Mouse (Mus musculus) embryonic facial prominence, embryonic 13.5 days (tissue): ENCODE results near the gene Tmem223. TPM values are rescaled to one million over a fixed set of nuclear protein-coding genes. Genes with fewer than 3 reads are reported as not detected.

Experiments used
- ATAC-seq: fragments of 200-750 bp; cut with Nextera tagmentation; 2 replicates; pipeline ENCODE4 v1.8.0; 2017; ENCODE audit warnings: low read depth; ENCODE audit not compliant: insufficient number of reproducible peaks, insufficient read depth, low FRiP score, low TSS enrichment
- H3K27ac ChIP-seq: fragments of 300-500 bp; sonication (generic); 2 replicates; pipeline ENCODE4 v1.5.1; 2015; ENCODE audit warnings: moderate library complexity, mild to moderate bottlenecking, inconsistent platforms
- H3K27me3 ChIP-seq: fragments of 300-500 bp; sonication (generic); 2 replicates; pipeline ENCODE4 v1.6.1; 2015; ENCODE audit warnings: mild to moderate bottlenecking, inconsistent platforms
- H3K36me3 ChIP-seq: fragments of 300-500 bp; sonication (generic); 2 replicates; pipeline ENCODE4 v1.6.1; 2015; ENCODE audit warnings: mild to moderate bottlenecking, inconsistent platforms
- H3K4me1 ChIP-seq: fragments of 300-500 bp; sonication (generic); 2 replicates; pipeline ENCODE4 v1.6.1; 2015; ENCODE audit warnings: inconsistent platforms
- H3K4me2 ChIP-seq: fragments of 300-500 bp; sonication (generic); 2 replicates; pipeline ENCODE4 v1.6.1; 2015; ENCODE audit warnings: moderate library complexity, mild to moderate bottlenecking, inconsistent platforms
- H3K4me3 ChIP-seq: fragments of 300-500 bp; sonication (generic); 2 replicates; pipeline ENCODE4 v1.5.1; 2015; ENCODE audit warnings: mild to moderate bottlenecking, inconsistent platforms
- H3K9ac ChIP-seq: fragments of 300-500 bp; sonication (generic); 2 replicates; pipeline ENCODE4 v1.6.1; 2015; ENCODE audit warnings: mild to moderate bottlenecking, inconsistent platforms
- H3K9me3 ChIP-seq: fragments of 300-500 bp; sonication (generic); 2 replicates; pipeline ENCODE4 v1.6.1; 2016; ENCODE audit warnings: inconsistent platforms
- WGBS: fragments of 180-500 bp; shearing (Covaris S2); methylation state at CpG from one replicate; pipeline ENCODE4 v1.1.7; 2015; ENCODE audit warnings: mixed read lengths; 5-methylcytosine and 5-hydroxymethylcytosine counted together
- polyA plus RNA-seq: library from polyadenylated mRNA; unstranded; fragments of >200 nt; fragmentation: Nextera tagmentation; extraction: Ambion mirVana; gene quantifications from 2 replicates; pipeline ENCODE4 v1.2.1, GENCODE M21; 2015

Gene Tmem223
- polyA plus RNA-seq, 1 experiment from 2014 or later: 227 TPM

DNA sequence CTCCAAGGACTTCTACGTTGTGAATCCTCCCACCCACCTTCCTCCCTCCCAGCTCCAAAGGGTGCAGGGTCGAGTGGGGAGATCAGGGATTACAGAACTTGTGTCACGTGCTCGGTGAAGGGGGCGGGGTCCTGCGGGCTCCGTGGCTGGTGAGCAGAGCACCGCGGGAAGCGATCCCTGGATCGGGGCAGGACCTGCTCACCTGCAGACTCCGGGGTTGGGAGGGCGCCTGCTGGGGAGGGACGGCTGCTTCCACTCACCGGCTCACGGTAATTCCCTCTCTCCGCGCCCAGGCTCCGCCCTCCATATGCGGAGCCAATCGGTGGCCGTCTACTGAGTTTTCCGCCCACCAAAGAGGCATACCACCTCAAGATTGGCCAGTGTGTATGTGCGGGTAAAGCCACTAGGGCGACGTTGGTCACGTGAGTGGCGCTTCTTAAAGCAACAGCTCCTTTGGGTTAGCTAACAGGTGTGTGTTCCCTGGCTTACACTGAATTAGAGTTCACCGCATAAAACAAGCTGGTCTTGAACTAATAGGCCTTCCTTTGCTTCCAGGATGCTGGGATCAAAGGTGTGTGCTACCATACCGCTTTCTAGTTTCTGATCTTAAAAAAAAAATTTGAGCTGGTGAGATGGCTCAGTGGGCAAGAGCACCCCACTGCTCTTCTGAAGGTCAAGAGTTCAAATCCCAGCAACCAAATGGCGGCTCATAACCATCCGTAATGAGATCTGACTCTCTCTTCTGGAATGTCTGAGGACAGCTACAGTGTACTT lies 15.4 kb downstream of the Tmem223 start, which contains the start of gene Taf6l:
Gene Taf6l (minus strand): TSS at position 410 of the 774 bp plus-strand sequence.
- under 1% methylated on average over 32 of the region's 32 CpGs for WGBS
- Histone ChIP-seq H3K4me1 (peaks cover 7% of the 10 kb centered on the region), H3K9me3 (no peaks in the 10 kb centered on the region), H3K36me3 (peaks cover 32% of the 10 kb centered on the region), H3K4me2 (peak within 1 kb of the TSS; percentile 62), H3K9ac (peak within 1 kb of the TSS; percentile 73), H3K27me3 (no peaks in the 10 kb centered on the region), H3K4me3 (peak within 1 kb of the TSS; percentile 76), H3K27ac (peak within 1 kb of the TSS; percentile 86)
- peak; percentile 99 for ATAC-seq

DNA sequence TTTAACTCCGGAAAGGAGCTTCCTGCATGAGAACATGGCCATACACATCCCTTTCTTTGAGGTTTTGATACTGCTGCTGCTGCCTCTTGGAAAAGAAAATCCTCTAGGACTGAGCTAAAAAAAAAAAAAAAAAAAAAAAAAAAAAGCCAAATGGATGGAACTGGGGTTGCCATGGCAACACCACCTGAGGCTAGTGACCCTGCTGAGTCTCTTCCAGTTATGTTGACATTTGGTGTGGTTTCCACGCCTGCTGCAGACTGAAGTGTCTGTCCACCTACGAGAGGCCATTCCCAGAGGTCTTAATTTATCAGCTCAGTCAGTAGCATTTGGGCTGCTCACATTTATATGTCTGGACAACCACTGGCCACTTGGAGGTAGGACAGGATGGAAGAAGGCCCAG lies 17.7 kb downstream of the Tmem223 start:
- Histone ChIP-seq H3K9me3 (no peaks in the 10 kb centered on the region), H3K4me2 (no peak overlapping the region), H3K27me3 (no peaks in the 10 kb centered on the region), H3K9ac (no peak overlapping the region), H3K36me3 (peaks cover 29% of the 10 kb centered on the region), H3K4me1 (peaks cover 7% of the 10 kb centered on the region), H3K27ac (no peak overlapping the region), H3K4me3 (no peak overlapping the region)
- no peak for ATAC-seq
- 21% methylated on average over 3 of the region's 3 CpGs for WGBS

DNA sequence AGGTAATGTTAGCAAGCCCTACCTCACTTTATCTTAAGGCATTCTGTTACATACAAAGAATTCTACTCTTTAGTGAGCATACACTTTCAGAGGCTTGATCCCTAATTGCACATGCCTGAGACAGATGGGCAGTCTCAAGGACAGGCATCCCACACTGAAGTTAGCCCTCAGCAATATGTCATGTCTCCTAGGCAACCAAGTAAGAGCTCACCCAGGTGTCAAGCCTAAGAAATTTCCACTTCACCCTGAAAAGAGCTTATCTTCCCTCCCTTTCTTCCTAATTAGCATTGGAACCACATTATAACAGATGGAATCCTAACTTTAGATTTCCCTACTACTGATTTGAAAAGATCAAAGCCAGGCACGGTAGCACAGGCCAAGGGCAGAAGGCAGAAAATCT lies 18.4 kb downstream of the Tmem223 start:
- H3K9ac ChIP-seq: no peak overlapping the region
- H3K36me3 ChIP-seq: peaks cover 31% of the 10 kb centered on the region
- no peaks in the 10 kb centered on the region for H3K9me3 ChIP-seq
- no peak overlapping the region for H3K4me2 ChIP-seq
- ATAC-seq: no peak
- no peak overlapping the region for H3K27ac ChIP-seq
- no peak overlapping the region for H3K4me3 ChIP-seq
- 44% methylated on average over 1 of the region's 1 CpGs for WGBS
- peaks cover 7% of the 10 kb centered on the region for H3K4me1 ChIP-seq
- no peaks in the 10 kb centered on the region for H3K27me3 ChIP-seq

DNA sequence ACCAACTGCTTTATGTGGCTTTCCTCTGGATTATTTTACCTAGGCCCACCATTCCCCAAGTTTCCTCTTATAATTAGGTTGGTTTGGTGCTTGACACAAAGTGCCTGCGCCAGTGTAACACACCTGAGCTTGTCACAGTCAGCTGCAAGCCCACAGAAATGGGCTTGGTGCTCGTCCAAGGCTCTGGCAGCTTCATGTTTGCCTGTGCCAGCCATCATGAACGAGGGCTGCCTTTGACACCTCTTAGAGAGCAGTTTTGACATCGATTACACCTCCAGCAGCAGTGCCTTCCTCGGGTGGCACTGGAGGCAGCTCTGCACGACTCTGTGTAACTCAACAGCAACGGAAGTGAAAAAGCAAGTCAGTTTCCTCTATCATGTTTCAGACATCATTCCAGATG lies 19.4 kb downstream of the Tmem223 start:
- no peak overlapping the region for H3K4me3 ChIP-seq
- ATAC-seq: no peak
- H3K36me3 ChIP-seq: peaks cover 41% of the 10 kb centered on the region
- no peak overlapping the region for H3K27ac ChIP-seq
- no peaks in the 10 kb centered on the region for H3K27me3 ChIP-seq
- no peaks in the 10 kb centered on the region for H3K9me3 ChIP-seq
- H3K4me1 ChIP-seq: peaks cover 5% of the 10 kb centered on the region
- 0 out of 2 replicates have a peak overlapping the region, but pooled peaks have one; percentile 2 for H3K9ac ChIP-seq
- 80% methylated on average over 7 of the region's 7 CpGs for WGBS
- no peak overlapping the region for H3K4me2 ChIP-seq

DNA sequence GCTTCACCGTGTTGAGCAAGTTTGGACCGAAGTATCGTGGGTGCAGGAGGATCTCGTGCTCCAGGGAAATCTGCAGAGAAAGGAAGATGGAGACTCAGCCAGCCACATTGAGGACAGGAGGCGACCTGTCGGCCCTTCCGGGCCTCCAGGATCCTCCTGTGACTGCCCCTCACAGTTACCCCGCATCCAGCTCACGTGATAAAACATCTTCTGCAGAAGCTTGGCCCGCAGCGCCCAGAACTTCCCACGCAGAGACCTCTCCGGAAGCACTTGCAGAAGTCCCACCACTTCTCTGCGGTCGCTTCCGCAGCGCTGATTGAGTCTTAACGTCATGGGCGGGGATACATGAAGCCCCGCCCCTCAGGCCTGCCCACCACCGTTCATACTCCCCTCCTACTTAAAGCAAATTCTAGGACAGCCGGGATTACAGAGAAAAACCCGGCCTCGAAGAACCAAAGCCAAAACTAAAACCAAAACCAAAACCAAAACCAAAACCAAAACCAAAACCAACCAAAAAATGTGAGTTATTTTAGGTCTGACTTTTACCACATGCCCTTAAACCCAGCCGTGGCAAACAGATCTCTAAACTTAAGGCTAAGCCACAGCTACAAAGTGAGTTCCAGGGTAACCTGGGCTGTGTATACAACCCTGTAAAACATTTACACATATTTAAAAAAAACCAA lies 27.6 kb downstream of the Tmem223 start, which contains the start of gene Polr2g:
Gene Polr2g (minus strand): TSS at position 314 of the 683 bp plus-strand sequence.
- H3K27me3 ChIP-seq: no peaks in the 10 kb centered on the region
- peak; percentile 52; the same call in 1 of the 2 replicates for ATAC-seq
- peaks cover 25% of the 10 kb centered on the region for H3K4me1 ChIP-seq
- H3K36me3 ChIP-seq: peaks cover 24% of the 10 kb centered on the region
- peak within 1 kb of the TSS; percentile 92 for H3K4me2 ChIP-seq
- 2% methylated on average over 25 of the region's 25 CpGs for WGBS
- no peaks in the 10 kb centered on the region for H3K9me3 ChIP-seq
- H3K4me3 ChIP-seq: peak within 1 kb of the TSS; percentile 84
- peak within 1 kb of the TSS; percentile 82 for H3K27ac ChIP-seq
- peak within 1 kb of the TSS; percentile 86 for H3K9ac ChIP-seq

DNA sequence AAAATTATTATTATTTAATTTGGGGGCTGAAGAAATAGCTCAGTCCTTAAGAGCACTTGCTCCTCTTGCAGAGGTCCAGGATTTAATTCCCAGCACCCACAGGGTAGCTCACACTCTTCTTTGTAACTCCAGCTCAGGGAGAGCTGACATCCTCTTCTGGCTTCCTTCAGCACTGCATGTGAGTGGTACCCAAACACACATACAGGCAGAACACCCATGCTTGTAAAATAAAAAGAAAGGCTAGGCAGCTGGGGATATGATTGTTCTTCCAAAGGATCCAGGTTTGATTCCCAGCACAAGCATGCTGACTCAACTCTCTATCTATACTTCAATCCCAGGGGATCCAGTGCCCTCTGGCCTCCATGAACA lies 28.1 kb downstream of the Tmem223 start:
- H3K9ac ChIP-seq: no peak overlapping the region

DNA sequence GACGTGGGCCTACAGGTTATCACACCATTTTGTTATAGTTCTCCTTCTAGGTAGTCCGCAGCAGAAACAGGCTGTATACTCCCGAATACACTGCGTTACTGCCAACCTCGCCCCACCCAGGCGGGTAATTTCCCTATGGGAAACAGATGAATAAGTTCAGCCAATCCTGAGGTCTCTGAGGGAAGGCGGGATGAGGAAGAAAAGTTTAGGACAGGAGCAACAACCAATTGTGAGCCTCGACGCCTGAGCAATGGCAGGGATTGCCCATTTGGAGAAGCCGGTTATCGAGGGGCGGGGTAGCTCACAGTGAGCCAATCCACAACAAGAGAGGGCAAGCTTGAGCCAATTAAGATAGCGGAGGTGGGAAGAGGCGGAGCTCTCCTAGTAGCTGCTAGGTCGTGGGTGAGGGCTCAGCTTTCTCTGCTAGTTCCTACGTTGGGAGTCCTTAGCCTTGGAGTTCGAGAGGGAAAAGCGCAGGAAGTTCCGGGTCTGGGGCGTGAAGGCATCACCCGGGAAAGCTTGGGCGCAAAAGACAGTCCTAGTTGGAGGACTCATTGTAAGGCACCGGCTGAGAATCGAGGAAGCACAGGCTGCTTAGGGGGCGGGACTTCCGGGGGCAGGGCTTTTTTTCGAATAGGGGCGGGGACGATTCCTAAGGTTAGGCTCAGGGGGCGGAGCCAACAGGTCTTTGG lies 31.5 kb downstream of the Tmem223 start, which contains the start of gene Zbtb3:
Gene Zbtb3 (plus strand): TSS at position 426 of the 692 bp plus-strand sequence.
- ATAC-seq: peak; percentile 98
- under 1% methylated on average over 30 of the region's 30 CpGs for WGBS

More for the DNA sequence above, 28.1 kb downstream of the Tmem223 start:
- Histone ChIP-seq H3K4me3 (peak overlapping the region; percentile 84), H3K36me3 (peaks cover 21% of the 10 kb centered on the region), H3K27me3 (no peaks in the 10 kb centered on the region), H3K4me2 (peak overlapping the region; percentile 92), H3K4me1 (peaks cover 25% of the 10 kb centered on the region), H3K27ac (no peak overlapping the region), H3K9me3 (no peaks in the 10 kb centered on the region)
- ATAC-seq: no peak

DNA sequence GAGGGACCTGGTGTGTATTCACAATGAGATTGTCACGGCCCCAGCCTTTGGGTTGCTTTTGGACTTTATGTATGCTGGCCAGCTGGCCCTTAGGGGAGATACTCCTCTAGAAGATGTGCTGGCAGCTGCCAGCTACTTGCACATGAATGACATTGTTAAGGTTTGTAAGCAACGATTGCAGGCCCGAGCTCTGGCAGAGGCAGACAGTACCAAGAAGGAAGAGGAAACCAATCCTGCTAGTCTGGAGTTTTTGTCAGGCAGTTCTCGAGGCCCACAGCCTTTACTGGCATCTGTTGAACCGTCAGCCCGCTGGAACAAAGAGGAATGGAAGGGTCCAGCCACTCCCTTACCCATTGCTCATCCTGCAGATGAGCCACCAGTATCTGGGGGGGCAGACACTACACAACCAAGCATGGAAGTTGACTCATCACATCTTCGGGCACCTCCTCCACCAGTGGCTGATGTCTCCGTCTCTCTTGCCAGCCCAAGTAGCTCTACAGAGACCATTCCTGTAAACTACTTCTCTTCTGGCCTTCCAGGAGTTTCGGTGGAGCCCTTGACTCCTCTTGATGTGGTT lies 32.5 kb downstream of the Tmem223 start:
- no peaks in the 10 kb centered on the region for H3K27me3 ChIP-seq
- ATAC-seq: no peak
- 89% methylated on average over 9 of the region's 9 CpGs for whole genome bisulfite sequencing
- H3K9me3 ChIP-seq: no peaks in the 10 kb centered on the region
- peak overlapping the region; percentile 77 for H3K4me2 ChIP-seq
- H3K27ac ChIP-seq: peak overlapping the region; percentile 91
- peaks cover 45% of the 10 kb centered on the region for H3K36me3 ChIP-seq
- peaks cover 16% of the 10 kb centered on the region for H3K4me1 ChIP-seq
- H3K4me3 ChIP-seq: peak overlapping the region; percentile 63
- H3K9ac ChIP-seq: peak overlapping the region; percentile 64; the same call in 1 of the 2 replicates

More for the DNA sequence above, 31.5 kb downstream of the Tmem223 start, which contains the start of gene Zbtb3:
- H3K9me3 ChIP-seq: no peaks in the 10 kb centered on the region
- peak within 1 kb of the TSS; percentile 64 for H3K9ac ChIP-seq
- H3K4me3 ChIP-seq: peak within 1 kb of the TSS; percentile 63
- peaks cover 23% of the 10 kb centered on the region for H3K4me1 ChIP-seq
- peaks cover 35% of the 10 kb centered on the region for H3K36me3 ChIP-seq
- peak within 1 kb of the TSS; percentile 77 for H3K4me2 ChIP-seq
- H3K27me3 ChIP-seq: no peaks in the 10 kb centered on the region
- peak within 1 kb of the TSS; percentile 91 for H3K27ac ChIP-seq

DNA sequence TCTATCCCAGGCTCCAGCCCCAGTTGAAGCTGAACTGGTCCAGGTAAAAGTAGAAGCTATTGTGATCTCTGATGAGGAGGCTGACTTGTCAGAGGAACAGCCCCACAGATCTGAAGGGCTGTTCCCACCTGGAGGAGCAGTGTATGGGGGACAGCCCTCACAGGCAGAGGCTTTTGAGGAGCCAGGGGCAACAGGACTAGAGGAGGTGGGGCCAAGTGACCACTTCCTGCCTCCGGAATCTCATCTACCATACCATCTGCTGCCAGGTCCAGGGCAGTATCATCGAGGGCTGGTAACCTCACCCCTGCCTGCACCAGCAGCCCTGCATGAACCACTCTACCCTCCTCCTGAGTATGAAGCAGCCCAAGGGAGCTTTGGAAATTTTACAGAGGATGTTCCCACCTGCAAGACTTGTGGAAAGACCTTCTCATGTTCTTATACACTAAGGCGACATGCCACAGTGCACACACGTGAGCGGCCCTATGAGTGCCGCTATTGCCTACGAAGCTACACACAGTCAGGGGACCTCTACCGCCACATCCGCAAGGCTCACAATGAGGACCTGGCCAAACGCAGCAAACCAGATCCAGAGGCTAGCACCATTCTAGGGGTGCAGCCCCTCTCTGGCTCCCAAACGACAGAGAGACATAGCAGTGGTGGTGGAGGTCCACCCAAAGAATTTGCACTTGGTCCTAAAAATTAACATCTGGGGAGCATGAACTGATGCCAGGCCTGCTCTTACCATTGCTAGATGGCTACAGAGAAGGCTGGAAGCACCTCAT lies 33.3 kb downstream of the Tmem223 start:
- ATAC-seq: no peak
- no peak overlapping the region for H3K4me2 ChIP-seq
- peaks cover 50% of the 10 kb centered on the region for H3K36me3 ChIP-seq
- H3K9ac ChIP-seq: no peak overlapping the region
- no peaks in the 10 kb centered on the region for H3K27me3 ChIP-seq
- H3K4me1 ChIP-seq: peaks cover 13% of the 10 kb centered on the region
- no peaks in the 10 kb centered on the region for H3K9me3 ChIP-seq
- WGBS: 94% methylated on average over 11 of the region's 11 CpGs
- no peak overlapping the region for H3K27ac ChIP-seq
- H3K4me3 ChIP-seq: no peak overlapping the region

DNA sequence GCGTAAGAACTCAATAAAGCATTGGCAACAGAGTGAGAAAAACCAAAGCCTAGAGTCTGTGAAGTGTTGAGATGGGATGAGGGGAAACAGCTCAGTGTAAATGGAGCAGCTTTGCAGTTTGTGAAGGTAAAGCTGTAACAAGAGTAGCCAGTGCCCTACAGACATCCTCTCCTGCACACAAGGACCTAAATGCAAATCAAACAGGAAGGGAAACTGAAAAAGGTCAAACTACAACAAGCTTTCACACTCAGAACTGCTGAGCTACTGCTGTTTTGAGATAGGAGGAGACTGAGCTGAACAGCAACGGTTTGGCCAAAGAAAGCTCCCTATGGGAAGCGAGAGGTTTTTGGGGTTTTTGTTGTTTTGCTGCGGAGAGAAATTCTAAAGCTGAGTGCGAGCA lies 36.0 kb downstream of the Tmem223 start:
- 95% methylated on average over 5 of the region's 5 CpGs for WGBS
- Histone ChIP-seq H3K4me1 (peaks cover 10% of the 10 kb centered on the region), H3K9me3 (no peaks in the 10 kb centered on the region), H3K27me3 (no peaks in the 10 kb centered on the region), H3K27ac (no peak overlapping the region), H3K4me3 (no peak overlapping the region), H3K36me3 (peaks cover 71% of the 10 kb centered on the region), H3K4me2 (no peak overlapping the region), H3K9ac (no peak overlapping the region)
- ATAC-seq: no peak
